Mouse (Mus musculus) liver, embryonic 18 days (tissue): ENCODE results near the gene Hmga1. TPM values are rescaled to one million over a fixed set of nuclear protein-coding genes. Genes with fewer than 3 reads are reported as not detected.

Experiments
- polyA plus RNA-seq: library from polyadenylated mRNA; depleted of rRNA; stranded (reverse); fragments of >200 nt; gene quantifications from 2 replicates; pipeline ENCODE4 v1.2.3, GENCODE M21; 2012; rRNA removed

The Hmga1 gene
- 79.8 and 88.2 TPM in 2 replicates for polyA plus RNA-seq

DNA sequence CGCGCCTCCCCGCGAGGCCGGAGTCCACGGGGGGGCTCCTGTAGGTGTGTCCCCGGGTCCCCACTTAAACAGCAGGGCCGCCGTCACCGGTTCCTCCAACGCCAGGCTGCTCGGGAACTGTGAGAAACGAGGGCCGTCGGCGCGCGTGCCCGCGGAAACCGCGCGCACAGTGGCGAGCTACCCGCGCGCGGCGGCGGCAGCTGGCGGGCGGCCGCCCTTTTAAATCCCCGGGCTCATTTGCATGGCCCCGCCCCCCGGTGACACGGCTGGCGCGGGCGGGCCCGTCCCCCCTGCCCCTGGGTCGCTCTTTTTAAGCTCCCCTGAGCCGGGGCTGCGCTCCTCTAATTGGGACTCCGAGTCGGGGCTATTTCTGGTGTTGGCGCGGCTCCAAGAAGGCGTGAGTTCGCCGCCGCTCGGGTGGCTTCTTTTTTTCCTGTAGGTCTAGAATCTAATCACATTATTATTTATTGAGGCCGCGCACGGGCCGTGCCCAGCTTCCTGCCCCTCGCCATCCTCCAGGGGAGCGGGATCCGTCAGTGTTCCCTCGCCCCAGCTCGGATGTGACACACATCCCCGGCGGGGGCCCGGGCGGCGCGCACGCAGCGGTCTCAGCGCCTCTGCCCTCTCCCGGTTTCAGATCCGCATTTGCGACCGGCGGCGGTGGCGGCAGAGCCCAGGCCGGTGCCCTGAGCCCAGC lies at the start of gene Hmga1:
TSS of gene Hmga1 (plus strand) at position 183 of the 697 bp plus-strand sequence.

DNA sequence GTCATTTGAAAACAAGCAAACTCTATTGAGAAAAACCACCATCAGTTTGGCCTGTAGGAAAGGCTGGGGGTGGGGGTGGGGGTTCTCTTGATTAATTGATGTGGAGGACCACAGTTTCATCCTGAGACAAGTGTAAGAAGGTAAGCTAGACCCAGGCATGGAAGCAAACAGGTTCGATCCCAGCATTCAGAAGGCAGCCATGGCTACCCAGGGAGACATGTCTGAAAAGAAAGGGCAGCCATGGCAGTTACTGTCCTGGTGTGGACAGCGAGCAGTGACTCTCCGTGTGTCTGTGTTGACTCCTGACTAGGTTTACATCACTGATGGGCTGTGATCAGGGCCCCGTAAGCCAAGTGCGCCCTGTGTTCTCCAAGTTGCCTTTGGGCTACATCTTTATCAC lies 35.0 kb upstream of the Hmga1 start, which contains the start of gene Grm4:
TSS of gene Grm4 (minus strand) at position 101 of the 400 bp plus-strand sequence.

DNA sequence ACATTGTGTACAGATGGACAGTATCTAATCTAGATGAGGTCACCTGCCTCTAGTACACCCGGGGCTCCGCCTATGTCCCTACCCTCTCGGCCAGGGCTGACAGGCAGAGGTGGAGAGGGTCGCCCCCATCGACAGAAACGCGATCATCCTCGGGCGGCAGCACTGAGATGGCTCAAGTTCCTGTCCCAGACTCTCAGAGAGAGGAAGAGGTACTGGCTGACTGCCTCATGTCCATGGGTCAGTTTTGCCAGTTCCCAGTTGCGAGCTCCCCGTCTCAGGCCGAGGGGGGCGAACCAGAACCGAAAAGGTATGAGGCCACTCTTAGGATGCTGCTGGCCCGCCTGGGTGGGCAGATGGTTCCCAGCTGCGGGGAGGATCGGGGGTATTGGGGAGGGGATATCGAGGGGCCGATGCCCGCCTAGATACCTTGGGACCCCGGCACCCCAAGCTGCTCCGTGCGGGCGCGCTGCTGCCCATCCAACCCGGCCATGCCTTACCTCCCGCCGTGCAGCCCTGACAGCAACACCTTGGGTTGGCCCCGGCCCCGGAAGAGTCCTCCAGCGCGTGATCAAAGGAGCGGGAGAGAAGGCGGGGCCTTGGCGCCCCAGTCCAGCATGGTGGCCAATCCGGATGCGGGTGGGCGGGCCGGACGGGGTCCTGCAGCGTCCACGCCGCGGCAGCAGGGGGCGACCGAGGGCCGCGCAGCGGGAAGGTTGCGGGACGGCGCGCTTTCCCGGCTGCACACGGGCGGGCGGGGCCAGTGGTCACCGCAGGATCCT lies 9.1 kb downstream of the Hmga1 start, which contains the start of gene AI413582:
TSS of gene AI413582 (minus strand) at position 594 of the 779 bp plus-strand sequence.

Other genes starting within 250 kb of the Hmga1 start
- gene Grm4, start 35.1 kb upstream of the Hmga1 start, polyA plus RNA-seq = 0.02 TPM in 1 of 2 replicates, not detected in the other
- gene AI413582, start 9.3 kb downstream of the Hmga1 start, polyA plus RNA-seq = 9.3 and 9.6 TPM in 2 replicates
- gene Nudt3, start 67.0 kb downstream of the Hmga1 start, polyA plus RNA-seq = 18.4 and 21.8 TPM in 2 replicates
- gene RPS10-NUDT3, start 78.7 kb downstream of the Hmga1 start, polyA plus RNA-seq = not detected in 2 replicates
- 1,025 and 1,543 TPM in 2 replicates for gene Rps10, start 80.2 kb downstream of the Hmga1 start, polyA plus RNA-seq
- 0.12 and 0.13 TPM in 2 replicates for gene Pacsin1, start 99.0 kb downstream of the Hmga1 start, polyA plus RNA-seq
- gene Spdef, start 172.5 kb downstream of the Hmga1 start, polyA plus RNA-seq = 0.04 and 0.05 TPM in 2 replicates